Mouse (Mus musculus) MEL (cell line): Measurements from ENCODE around the gene Prcc. TPM values are rescaled to one million over a fixed set of nuclear protein-coding genes. Genes with fewer than 3 reads are reported as not detected.

Experiments
- DNase-seq: peaks from one replicate; pipeline ENCODE4 v3.0.0; 2011; ENCODE audit warnings: low read depth, low spot score
- H3K27ac ChIP-seq: 2 replicates; pipeline ENCODE4 v1.5.1; 2012; ENCODE audit warnings: low read depth, mild to moderate bottlenecking, control low read depth, low read length, moderate library complexity; ENCODE audit not compliant: control insufficient read depth
- H3K27me3 ChIP-seq, 2 experiments: fragments of 150-350 bp in 1 of 2; sonication (generic) in 1 of 2; 2 replicates each; pipeline ENCODE4 v1.6.1; 2012; ENCODE audit warnings: low read length in 2 of 2, mild to moderate bottlenecking in 2 of 2, improper control_type of control experiment in 1 of 2, moderate library complexity in 1 of 2; ENCODE audit not compliant: insufficient read depth in 2 of 2, control insufficient read depth in 1 of 2
- H3K36me3 ChIP-seq, 2 experiments: 2 replicates each; pipeline ENCODE4 v1.6.1; 2012 to 2014; ENCODE audit warnings: low read length in 2 of 2, improper control_type of control experiment in 1 of 2, inconsistent platforms in 1 of 2, mild to moderate bottlenecking in 1 of 2; ENCODE audit not compliant: insufficient read depth in 2 of 2, control insufficient read depth in 1 of 2
- H3K4me1 ChIP-seq, 2 experiments: fragments of 150-350 bp in 1 of 2; sonication (generic) in 1 of 2; 2 replicates each; pipeline ENCODE4 v1.6.1; 2012; ENCODE audit warnings: low read length in 2 of 2, improper control_type of control experiment in 1 of 2, mild to moderate bottlenecking in 1 of 2; ENCODE audit not compliant: insufficient read depth in 2 of 2, control insufficient read depth in 1 of 2
- H3K4me3 ChIP-seq, 2 experiments: fragments of 150-350 bp in 1 of 2; sonication (generic) in 1 of 2; 2 replicates each; pipeline ENCODE4 v1.5.1; 2012; ENCODE audit warnings: low read depth in 2 of 2, low read length in 2 of 2, mild to moderate bottlenecking in 2 of 2, moderate library complexity in 2 of 2, control low read depth in 1 of 2, improper control_type of control experiment in 1 of 2; ENCODE audit not compliant: control insufficient read depth in 1 of 2, insufficient read depth in 1 of 2
- H3K79me2 ChIP-seq: 2 replicates; pipeline ENCODE4 v1.6.1; 2012; ENCODE audit warnings: mild to moderate bottlenecking, low read length, moderate library complexity; ENCODE audit not compliant: control insufficient read depth, poor library complexity, insufficient read depth
- H3K9ac ChIP-seq: 2 replicates; pipeline ENCODE4 v1.6.1; 2012; ENCODE audit warnings: low read depth, mild to moderate bottlenecking, control low read depth, low read length, moderate library complexity; ENCODE audit not compliant: control insufficient read depth, poor library complexity, severe bottlenecking
- H3K9me3 ChIP-seq: fragments of 150-350 bp; sonication (generic); replicated peaks from 2 replicates; pipeline ENCODE4 v1.6.1; 2012; ENCODE audit warnings: mild to moderate bottlenecking, low read length, improper control_type of control experiment, moderate library complexity; ENCODE audit not compliant: insufficient read depth
- BHLHE40 ChIP-seq: IDR thresholded peaks from 2 replicates; pipeline ENCODE4 v1.6.1; 2012; ENCODE audit warnings: low read depth, mild to moderate bottlenecking, inconsistent platforms, low read length, improper control_type of control experiment, borderline replicate concordance
- CHD1 ChIP-seq: IDR thresholded peaks from 2 replicates; pipeline ENCODE4 v1.6.1; 2012; ENCODE audit warnings: low read depth, mild to moderate bottlenecking, inconsistent platforms, low read length, improper control_type of control experiment
- CTCF ChIP-seq, 3 experiments: IDR thresholded peaks in 2 of 3; conservative IDR thresholded peaks in 1 of 3; 2 replicates each; pipeline ENCODE4 v1.5.1; 2011 to 2012; ENCODE audit warnings: low read length in 3 of 3, low read depth in 2 of 3, mild to moderate bottlenecking in 2 of 3, improper control_type of control experiment in 1 of 3, inconsistent platforms in 1 of 3, mixed read lengths in 1 of 3, moderate library complexity in 1 of 3; ENCODE audit not compliant: control insufficient read depth in 1 of 3, insufficient read depth in 1 of 3, poor library complexity in 1 of 3, severe bottlenecking in 1 of 3
- GABPA ChIP-seq: IDR thresholded peaks from 2 replicates; pipeline ENCODE4 v1.6.1; 2012; ENCODE audit warnings: low read depth, mild to moderate bottlenecking, inconsistent platforms, low read length, improper control_type of control experiment, moderate library complexity
- MAZ ChIP-seq: IDR thresholded peaks from 2 replicates; pipeline ENCODE4 v1.6.1; 2012; ENCODE audit warnings: low read depth, mild to moderate bottlenecking, inconsistent platforms, low read length, improper control_type of control experiment
- MEF2A ChIP-seq: IDR thresholded peaks from 2 replicates; pipeline ENCODE4 v1.6.1; 2014; ENCODE audit warnings: low read depth, mild to moderate bottlenecking, inconsistent platforms, low read length, improper control_type of control experiment; ENCODE audit not compliant: poor library complexity, insufficient replicate concordance, severe bottlenecking; ENCODE audit errors: extremely low read depth
- MXI1 ChIP-seq: IDR thresholded peaks from 2 replicates; pipeline ENCODE4 v1.6.1; 2011; ENCODE audit warnings: mild to moderate bottlenecking, low read depth, low read length, improper control_type of control experiment
- MYB ChIP-seq: IDR thresholded peaks from 2 replicates; pipeline ENCODE4 v1.6.1; 2011; ENCODE audit warnings: mild to moderate bottlenecking, low read depth, low read length, improper control_type of control experiment
- MYC ChIP-seq: IDR thresholded peaks from 2 replicates; pipeline ENCODE4 v1.6.1; 2011; ENCODE audit warnings: low read depth, mild to moderate bottlenecking, low read length, improper control_type of control experiment, moderate library complexity
- NELFE ChIP-seq: IDR thresholded peaks from 2 replicates; pipeline ENCODE4 v1.6.1; 2011; ENCODE audit warnings: low read depth, low read length, improper control_type of control experiment
- POLR2AphosphoS2 ChIP-seq: IDR thresholded peaks from 2 replicates; pipeline ENCODE4 v1.6.1; 2011; ENCODE audit warnings: low read length, improper control_type of control experiment
- POLR2AphosphoS5 ChIP-seq: IDR thresholded peaks from 2 replicates; pipeline ENCODE4 v1.6.1; 2012; ENCODE audit warnings: low read depth, borderline replicate concordance, mild to moderate bottlenecking, inconsistent platforms, low read length, moderate library complexity, mixed read lengths
- RAD21 ChIP-seq: IDR thresholded peaks from 2 replicates; pipeline ENCODE4 v1.6.1; 2011; ENCODE audit warnings: mild to moderate bottlenecking, low read depth, low read length, improper control_type of control experiment
- SIN3A ChIP-seq: IDR thresholded peaks from 2 replicates; pipeline ENCODE4 v1.6.1; 2012; ENCODE audit warnings: low read length, improper control_type of control experiment, inconsistent platforms
- SMC3 ChIP-seq: IDR thresholded peaks from 2 replicates; pipeline ENCODE4 v1.6.1; 2011; ENCODE audit warnings: low read depth, low read length, improper control_type of control experiment
- TAL1 ChIP-seq: IDR thresholded peaks from 2 replicates; pipeline ENCODE4 v1.6.1; 2012; ENCODE audit warnings: mild to moderate bottlenecking, inconsistent platforms, low read length, moderate library complexity, mixed read lengths
- TCF12 ChIP-seq: IDR thresholded peaks from 2 replicates; pipeline ENCODE4 v1.6.1; 2014; ENCODE audit warnings: low read depth, mild to moderate bottlenecking, inconsistent platforms, low read length, improper control_type of control experiment, moderate library complexity
- UBTF ChIP-seq: IDR thresholded peaks from 2 replicates; pipeline ENCODE4 v1.6.1; 2012; ENCODE audit warnings: low read depth, mild to moderate bottlenecking, inconsistent platforms, low read length, improper control_type of control experiment, moderate library complexity, borderline replicate concordance; ENCODE audit not compliant: insufficient read depth
- USF2 ChIP-seq, 2 experiments: IDR thresholded peaks; 2 replicates each; pipeline ENCODE4 v1.6.1; 2011 to 2012; ENCODE audit warnings: improper control_type of control experiment in 2 of 2, low read length in 2 of 2, borderline replicate concordance in 1 of 2, inconsistent platforms in 1 of 2, low read depth in 1 of 2, mild to moderate bottlenecking in 1 of 2; ENCODE audit not compliant: insufficient read depth in 1 of 2
- ZC3H11A ChIP-seq: IDR thresholded peaks from 2 replicates; pipeline ENCODE4 v1.6.1; 2012; ENCODE audit warnings: low read depth, mild to moderate bottlenecking, inconsistent platforms, low read length, improper control_type of control experiment
- ZKSCAN1 ChIP-seq: IDR thresholded peaks from 2 replicates; pipeline ENCODE4 v1.6.1; 2012; ENCODE audit warnings: low read depth, mild to moderate bottlenecking, inconsistent platforms, low read length, improper control_type of control experiment, moderate library complexity
- ZMIZ1 ChIP-seq: IDR thresholded peaks from 2 replicates; pipeline ENCODE4 v1.6.1; 2012; ENCODE audit warnings: low read depth, mild to moderate bottlenecking, inconsistent platforms, low read length, improper control_type of control experiment, moderate library complexity
- ZNF384 ChIP-seq: IDR thresholded peaks from 2 replicates; pipeline ENCODE4 v1.6.1; 2012; ENCODE audit warnings: low read depth, mild to moderate bottlenecking, inconsistent platforms, low read length, improper control_type of control experiment
- polyA plus RNA-seq, 2 experiments: library from polyadenylated mRNA; stranded (reverse) in 1 of 2; unstranded in 1 of 2; fragments of >175 nt in 1 of 2; fragments of >200 nt in 1 of 2; gene quantifications; 2 replicates each; pipeline versions ENCODE4 v1.2.1 to v1.2.4; 2012; ENCODE audit warnings: low replicate concordance in 2 of 2, low read depth in 1 of 2; ENCODE audit not compliant: insufficient read length in 2 of 2, insufficient read depth in 1 of 2, missing spikeins in 1 of 2
- total RNA-seq: library from RNA; depleted of rRNA; stranded (reverse); fragments of 300-350 nt; gene quantifications from 2 replicates; pipeline ENCODE4 v1.2.3, GENCODE M21; 2012

Prcc gene
- total and polyA plus RNA-seq, 3 experiments, result 47.0 to 65.9 TPM; not detected in 1

- H3K4me3 ChIP-seq, result no peak overlapping the region
- TF ChIP-seq ZKSCAN1, result no peak
- no peak for TF ChIP-seq CTCF (IDR thresholded peaks at IDR 0.05 in 2 of 3, conservative IDR thresholded peaks at IDR 0.05 in 1 of 3; ENCODE audit: control insufficient read depth in 1 of 3, insufficient read depth in 1 of 3, low read depth in 2 of 3, low read length in 3 of 3, poor library complexity in 1 of 3, severe bottlenecking in 1 of 3)
- TF ChIP-seq CHD1, result no peak
- no peak for TF ChIP-seq MYC
- no peak for TF ChIP-seq MYB
- TF ChIP-seq, all 39 proteins: peak for 0
Measured at GRCm38 (mm10) chr3:87935201-87935600, 49.8 kb upstream of the Prcc start.

GRCm38 (mm10) chr3:87934501-87934900 is 49.1 kb upstream of the Prcc start:
- H3K79me2 ChIP-seq, result peaks cover 59% of the 10 kb centered on the region
- TF ChIP-seq TCF12 (no peak), UBTF (no peak), POLR2AphosphoS5 (no peak), MEF2A (no peak), ZMIZ1 (no peak), USF2 (IDR thresholded peaks at IDR 0.05; ENCODE audit: borderline replicate concordance in 1 of 2, insufficient read depth in 1 of 2, low read depth in 1 of 2, low read length in 2 of 2) (no peak), POLR2AphosphoS2 (no peak), TAL1 (no peak), RAD21 (no peak), SMC3 (no peak), CHD1 (no peak), SIN3A (no peak), ZNF384 (no peak), BHLHE40 (no peak), MXI1 (no peak), MYB (no peak), GABPA (no peak), NELFE (no peak), ZC3H11A (no peak), MAZ (no peak)
- H3K4me3 ChIP-seq, result no peak overlapping the region
- no peaks in the 10 kb centered on the region for H3K9me3 ChIP-seq
- peaks cover 29 to 33% of the 10 kb centered on the region in 2 experiments for H3K36me3 ChIP-seq
- DNase-seq, result no peak
- no peak overlapping the region for H3K27ac ChIP-seq
- no peak overlapping the region for H3K9ac ChIP-seq
- H3K4me1 ChIP-seq, result peaks cover 0 to 16% of the 10 kb centered on the region in 2 experiments; a peak in 3 of 4 replicates
- H3K27me3 ChIP-seq, result no peaks in the 10 kb centered on the region

More at GRCm38 (mm10) chr3:87935201-87935600, 49.8 kb upstream of the Prcc start:
- no peaks in the 10 kb centered on the region for H3K9me3 ChIP-seq
- no peak overlapping the region for H3K9ac ChIP-seq
- no peak for DNase-seq
- no peaks in the 10 kb centered on the region for H3K27me3 ChIP-seq
- peaks cover 55% of the 10 kb centered on the region for H3K79me2 ChIP-seq
- H3K4me1 ChIP-seq, result peaks cover 0 to 16% of the 10 kb centered on the region in 2 experiments; a peak in 3 of 4 replicates
- peaks cover 29 to 38% of the 10 kb centered on the region in 2 experiments for H3K36me3 ChIP-seq
- no peak overlapping the region for H3K27ac ChIP-seq
